Mouse (Mus musculus) kidney, adult 9 months (tissue): Measurements from ENCODE around the gene Sept11.
A peak's percentile ranks its signal among the peaks of the same experiment; 100 is the strongest.

Experiments
- DNase-seq: peaks from one replicate; pipeline ENCODE4 v3.0.0; 2022

Sept11 gene

GRCm38 (mm10) chr5:93128765-93129164, 35.5 kb downstream of the Sept11 start:
- DNase-seq = peak; percentile 92

DNA sequence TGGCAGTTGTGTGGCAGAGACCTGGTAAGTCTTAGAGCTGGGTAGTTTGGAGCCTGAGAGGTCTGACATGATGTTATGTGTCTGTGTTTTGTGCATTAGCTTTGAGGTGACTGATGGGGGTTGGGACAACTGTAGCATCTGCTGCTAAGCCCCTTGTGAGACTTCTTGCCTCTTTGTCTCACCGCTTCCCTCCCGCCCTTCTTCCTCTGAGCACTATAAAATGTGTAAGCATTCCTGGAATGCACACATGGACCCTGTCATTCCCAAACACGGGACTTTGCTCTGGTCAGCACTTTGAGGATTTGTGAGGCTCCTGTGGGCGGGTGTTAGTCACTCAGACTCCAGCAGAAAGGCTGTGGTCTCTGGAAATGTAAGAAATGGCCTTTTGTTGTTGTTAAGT, 36.7 kb downstream of the Sept11 start:
- DNase-seq = peak; percentile 61

DNA sequence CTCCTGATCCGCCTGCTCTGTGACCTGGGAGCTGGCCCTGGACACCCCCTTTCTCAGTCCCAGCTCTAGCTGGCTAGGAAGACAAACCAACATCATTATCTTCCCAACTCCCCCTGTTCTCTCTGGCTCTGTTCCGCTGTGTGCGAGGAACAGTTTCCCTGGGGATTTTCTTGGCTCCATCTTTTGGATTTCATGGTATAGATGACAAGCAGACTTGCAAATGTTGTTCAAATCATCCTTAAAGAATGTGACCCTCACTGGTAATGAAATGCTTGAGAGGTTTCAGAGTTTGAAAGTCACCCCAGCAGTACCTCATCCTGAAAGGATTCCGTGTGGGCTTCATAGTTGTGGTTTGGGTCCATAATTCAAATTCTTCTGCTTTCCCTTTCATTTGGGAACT, 38.2 kb downstream of the Sept11 start:
- no peak for DNase-seq

DNA sequence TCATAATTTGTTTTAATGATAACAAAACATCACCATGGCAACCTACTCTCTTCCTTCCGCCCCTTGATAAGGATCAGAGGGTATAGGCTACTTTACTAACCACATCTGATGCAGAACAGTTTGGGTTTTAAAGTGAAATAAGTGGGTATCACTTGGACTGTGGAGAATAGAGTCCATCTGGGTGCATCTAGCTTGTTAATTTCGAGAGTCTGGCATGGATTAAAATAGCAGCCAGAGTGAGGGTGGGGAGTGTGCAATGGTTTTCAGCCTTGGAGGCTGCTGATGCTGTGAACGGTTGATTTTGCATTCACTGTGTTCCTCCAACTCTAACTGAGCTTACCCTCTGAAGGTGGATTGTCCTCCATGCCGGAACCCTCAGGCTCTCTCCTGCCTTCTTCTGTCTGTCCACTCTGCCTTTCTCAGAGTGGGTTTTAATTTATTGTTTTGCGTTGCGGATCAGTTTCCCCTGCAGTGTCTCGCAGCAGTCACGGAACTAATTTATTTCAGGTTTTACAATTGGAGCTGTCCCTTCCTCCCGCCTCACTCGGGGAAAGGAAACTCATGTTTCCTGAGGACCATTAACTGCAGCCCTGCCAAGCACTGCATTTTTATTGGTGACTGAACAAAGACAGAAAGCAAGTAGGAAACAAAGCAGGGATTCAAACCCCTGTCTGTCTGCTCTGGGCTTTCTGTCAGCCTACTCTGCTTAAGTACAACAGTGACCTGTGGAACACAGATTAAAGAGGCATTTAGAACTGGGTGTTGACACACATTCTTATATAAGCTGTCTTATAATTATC, 40.4 kb downstream of the Sept11 start:
- peak; percentile 46 for DNase-seq

DNA sequence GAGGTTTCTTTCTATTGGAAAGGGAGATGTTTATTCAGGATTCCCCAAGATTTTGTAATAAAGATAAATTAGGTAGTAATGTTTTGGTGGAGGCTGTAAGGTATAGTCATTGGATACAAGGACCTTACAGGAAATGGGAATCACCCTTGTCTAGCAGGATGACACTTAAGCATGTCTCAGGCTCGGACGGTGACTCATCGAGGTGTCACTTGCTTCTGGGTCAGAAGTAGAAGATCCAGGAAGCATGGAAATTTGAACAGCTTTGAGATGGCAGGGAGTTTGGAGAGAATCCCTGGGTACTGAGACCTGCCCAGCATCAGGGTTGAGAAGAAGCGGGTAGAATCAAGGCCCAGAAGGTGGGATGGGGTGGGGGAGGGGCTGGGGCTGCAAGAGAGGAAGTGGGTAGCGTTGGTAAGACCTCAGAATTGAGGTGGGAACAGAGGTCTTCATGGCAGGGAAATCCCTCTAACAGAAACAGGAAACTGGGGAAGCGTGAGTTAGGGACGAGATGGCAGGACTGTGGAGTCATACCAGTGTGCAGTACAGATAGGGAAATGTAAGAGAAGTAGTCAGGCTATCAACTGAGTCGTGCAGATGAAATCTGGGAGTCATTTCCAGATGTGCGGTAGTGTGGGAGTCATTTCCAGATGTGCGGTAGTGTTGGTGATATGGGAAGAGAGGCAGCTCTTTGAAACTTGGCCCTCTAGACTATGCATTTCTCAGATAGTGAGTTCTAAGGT, 42.3 kb downstream of the Sept11 start:
- no peak for DNase-seq

DNA sequence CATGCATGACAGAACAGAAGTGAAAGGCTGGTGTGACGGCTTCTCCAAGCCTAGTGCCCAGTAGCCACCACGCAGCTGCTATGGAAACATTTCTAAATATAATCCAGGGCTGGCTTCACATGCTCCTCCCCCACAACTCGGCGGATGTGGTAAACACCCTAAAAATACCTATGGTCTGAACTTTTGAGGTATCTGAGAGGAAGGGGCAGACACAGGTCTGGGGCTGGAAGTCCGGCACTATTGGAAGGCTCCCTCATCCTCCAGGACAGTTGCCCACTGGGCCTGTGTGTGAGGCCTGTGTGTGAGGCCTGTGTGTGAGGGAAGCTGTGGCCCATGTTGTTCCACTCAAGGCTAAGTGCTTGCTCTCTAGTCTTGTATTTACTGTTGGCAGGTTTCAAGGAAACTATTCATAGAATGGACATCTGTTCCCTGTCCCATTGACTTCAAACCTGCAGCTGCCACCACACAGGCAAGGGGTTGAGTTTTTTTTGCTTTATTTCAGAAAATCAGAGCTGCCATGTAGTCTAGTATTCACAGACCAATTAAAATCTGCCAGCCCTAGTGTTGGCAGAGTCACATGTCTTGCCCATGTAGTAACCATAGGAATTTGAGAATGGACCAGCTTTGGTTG, 43.8 kb downstream of the Sept11 start:
- no peak for DNase-seq

DNA sequence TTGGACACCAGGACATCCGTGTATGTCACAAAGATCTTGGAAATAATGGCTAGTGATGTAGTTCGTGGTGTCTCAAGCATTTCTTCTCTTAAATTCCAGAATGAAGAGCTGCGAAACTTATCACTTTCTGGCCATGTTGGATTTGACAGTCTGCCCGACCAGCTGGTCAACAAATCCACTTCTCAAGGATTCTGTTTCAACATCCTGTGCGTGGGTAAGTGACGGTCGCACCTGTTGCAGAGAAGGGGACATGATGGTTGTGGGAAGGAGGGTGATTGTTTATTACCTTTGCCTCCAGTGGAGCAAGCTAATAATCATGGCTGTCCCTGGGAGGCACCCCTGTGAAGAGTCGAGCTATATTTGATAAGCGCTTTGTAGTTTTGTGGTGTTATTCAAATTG, 46.1 kb downstream of the Sept11 start:
- no peak for DNase-seq

- DNase-seq = no peak
Measured at GRCm38 (mm10) chr5:93140747-93141146, 47.5 kb downstream of the Sept11 start.

- no peak for DNase-seq
Measured at GRCm38 (mm10) chr5:93143360-93144091, 50.3 kb downstream of the Sept11 start.

- DNase-seq = no peak
Measured at GRCm38 (mm10) chr5:93144874-93145273, 51.6 kb downstream of the Sept11 start.

DNA sequence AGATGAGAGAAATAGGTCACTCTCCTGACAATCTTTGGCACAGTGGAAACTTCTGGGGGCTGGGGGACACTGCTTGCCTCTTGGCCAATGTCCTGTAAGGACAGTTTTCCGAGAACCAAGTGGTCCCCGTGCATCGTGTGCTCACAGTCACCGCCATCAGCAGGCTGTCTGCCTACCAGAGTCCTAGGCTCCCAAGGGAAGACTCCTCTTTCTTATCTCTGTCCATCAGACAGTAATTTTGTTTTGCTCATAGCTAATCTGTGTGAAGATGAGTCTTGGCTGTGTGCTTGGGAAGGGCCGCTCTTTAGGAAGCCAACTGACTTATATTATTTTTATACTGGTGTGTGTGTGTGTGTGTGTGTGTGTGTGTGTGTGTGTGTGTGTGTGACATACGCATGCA, 52.3 kb downstream of the Sept11 start:
- DNase-seq = no peak

DNA sequence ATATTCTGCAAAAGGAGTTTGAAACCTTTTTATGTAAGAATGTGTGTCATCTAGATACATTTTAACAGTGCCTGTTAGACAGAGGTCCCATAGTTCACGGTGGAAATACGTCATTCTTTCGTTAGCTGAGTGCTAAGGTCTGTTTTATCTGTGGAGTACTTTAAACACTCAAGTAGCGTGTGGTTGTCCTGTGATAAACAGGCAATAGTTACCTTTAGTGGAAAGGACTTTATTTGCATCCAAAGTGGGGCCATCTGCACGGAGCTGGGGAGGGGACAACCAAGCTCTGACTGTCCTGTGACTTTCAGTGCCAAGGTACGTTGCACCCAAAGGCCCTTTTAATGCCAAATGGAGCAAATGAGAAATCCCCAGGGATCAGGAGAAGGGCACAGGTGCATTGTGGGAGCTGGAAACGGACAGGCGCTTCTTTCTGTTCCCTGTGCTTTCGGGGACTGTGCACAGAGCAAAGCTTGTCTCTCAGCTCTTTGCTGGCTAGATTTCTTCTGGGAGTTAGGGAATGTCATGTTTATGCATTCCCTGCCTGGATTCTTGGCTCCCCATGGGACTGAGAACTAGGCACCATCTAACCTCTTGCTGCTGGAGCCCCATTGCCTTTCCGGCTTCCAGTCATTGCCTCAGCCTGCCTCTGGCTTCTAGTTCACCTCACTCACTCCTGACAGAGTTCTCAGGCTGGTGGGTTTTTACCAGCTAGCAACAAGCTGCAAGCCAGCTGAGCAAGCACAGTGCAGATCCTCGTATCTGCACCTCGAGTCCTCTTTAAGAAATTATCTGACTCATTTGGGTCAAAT, 56.9 kb downstream of the Sept11 start:
- peak; percentile 56 for DNase-seq

GRCm38 (mm10) chr5:93151985-93152384, 58.7 kb downstream of the Sept11 start:
- no peak for DNase-seq

DNA sequence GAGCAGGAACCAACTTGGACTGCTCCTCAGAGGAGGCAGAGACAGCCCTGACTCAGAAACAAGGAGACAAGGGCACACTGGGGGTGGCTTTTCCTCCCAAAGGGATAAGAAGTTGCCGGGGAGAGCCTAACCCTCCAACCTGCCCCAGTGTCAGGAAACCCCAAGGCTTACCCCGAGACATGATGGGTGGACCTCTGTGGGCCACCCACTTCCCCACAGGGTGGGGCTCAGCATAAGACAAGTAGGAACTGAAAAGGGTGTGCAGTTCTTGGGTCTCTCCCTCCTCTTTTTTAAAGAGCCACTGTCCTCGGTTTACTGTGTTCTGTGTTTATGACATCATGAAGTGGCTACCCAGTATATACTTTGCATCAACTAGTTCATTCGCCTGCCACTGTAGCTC, 59.2 kb downstream of the Sept11 start:
- no peak for DNase-seq

DNA sequence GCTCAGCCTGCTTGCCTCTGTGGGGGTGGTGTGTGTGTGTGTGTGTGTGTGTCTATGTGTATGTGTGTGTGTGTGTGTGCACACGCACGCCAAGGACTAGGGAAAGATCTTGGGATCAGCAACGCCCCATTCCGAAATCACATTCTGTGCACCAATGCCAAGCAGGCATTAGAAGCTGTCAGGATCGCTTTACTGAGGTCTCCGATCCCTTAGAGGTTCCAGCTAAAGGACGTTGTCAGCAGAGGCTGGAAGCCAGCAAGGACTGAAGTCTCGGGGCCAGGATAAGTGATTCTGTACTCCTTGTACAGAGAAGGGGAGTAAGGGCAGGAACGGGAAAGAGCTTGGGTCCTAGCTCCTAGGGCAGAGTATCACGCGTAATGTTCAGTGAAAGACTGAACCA, 61.2 kb downstream of the Sept11 start:
- DNase-seq = no peak

DNA sequence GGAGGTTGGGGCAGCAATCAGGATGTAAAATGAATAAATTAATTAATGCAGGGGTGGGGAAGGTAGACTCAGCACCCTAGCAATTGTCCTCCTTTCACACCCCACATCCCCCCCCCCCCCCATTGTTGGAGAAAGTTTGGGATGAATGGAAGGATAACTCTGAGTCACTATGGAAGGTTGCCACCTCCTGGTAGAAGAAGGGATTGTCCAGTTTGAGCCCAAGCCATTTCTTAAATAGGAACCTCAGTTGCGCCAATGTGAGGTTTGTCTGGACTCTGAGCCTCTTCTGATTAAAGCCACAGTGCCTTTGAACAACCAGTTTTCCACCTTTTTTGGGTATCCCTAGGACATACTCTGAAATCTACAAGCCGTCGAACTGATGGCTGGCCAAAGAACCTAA, 70.3 kb downstream of the Sept11 start:
- DNase-seq = peak; percentile 72

- DNase-seq = no peak
Measured at GRCm38 (mm10) chr5:93167919-93168516, 74.8 kb downstream of the Sept11 start.

- no peak for DNase-seq
Measured at GRCm38 (mm10) chr5:93168654-93169053, 75.4 kb downstream of the Sept11 start.

GRCm38 (mm10) chr5:93171420-93171819, 78.2 kb downstream of the Sept11 start:
- DNase-seq = no peak

- no peak for DNase-seq
Measured at GRCm38 (mm10) chr5:93172536-93172935, 79.3 kb downstream of the Sept11 start.

- no peak for DNase-seq
Measured at GRCm38 (mm10) chr5:93174675-93175074, 81.4 kb downstream of the Sept11 start.

GRCm38 (mm10) chr5:93178616-93179015, 85.4 kb downstream of the Sept11 start:
- no peak for DNase-seq
